Mouse (Mus musculus) G1E (cell line): ENCODE data around the gene Zcwpw1. TPM values are rescaled to one million over a fixed set of nuclear protein-coding genes. Genes with fewer than 3 reads are reported as not detected.
A peak's percentile ranks its signal among the peaks of the same experiment; 100 is the strongest.

Experiments
- ATAC-seq: 2 replicates; pipeline ENCODE4 v1.8.0; 2016; ENCODE audit warnings: mild to moderate bottlenecking; ENCODE audit not compliant: insufficient number of reproducible peaks, poor library complexity, low FRiP score, severe bottlenecking; ENCODE audit errors: extremely low read depth
- DNase-seq: peaks from one replicate; pipeline ENCODE4 v3.0.0; 2012; ENCODE audit warnings: low spot score
- H3K27me3 ChIP-seq: 2 replicates; pipeline ENCODE4 v1.6.1; 2012; ENCODE audit warnings: mild to moderate bottlenecking, low read length, inconsistent platforms; ENCODE audit not compliant: insufficient read depth
- H3K36me3 ChIP-seq: replicated peaks from 2 replicates; pipeline ENCODE3; 2012; ENCODE audit warnings: mild to moderate bottlenecking, inconsistent platforms
- H3K4me1 ChIP-seq: 2 replicates; pipeline ENCODE4 v1.6.1; 2012; ENCODE audit warnings: low read depth, low read length, inconsistent platforms, mixed read lengths; ENCODE audit not compliant: insufficient read depth
- H3K4me3 ChIP-seq: 2 replicates; pipeline ENCODE4 v1.5.1; 2012; ENCODE audit warnings: low read depth, mild to moderate bottlenecking, inconsistent platforms, low read length, moderate library complexity, mixed read lengths
- H3K9me3 ChIP-seq: replicated peaks from 2 replicates; pipeline ENCODE4 v1.6.1; 2012; ENCODE audit warnings: inconsistent platforms
- CTCF ChIP-seq: IDR thresholded peaks from 2 replicates; pipeline ENCODE4 v1.5.1; 2012; ENCODE audit warnings: low read depth, low read length, inconsistent platforms, mixed read lengths
- GATA1 ChIP-seq: IDR thresholded peaks from 2 replicates; pipeline ENCODE4 v1.6.1; 2012; ENCODE audit warnings: borderline replicate concordance, low read length, inconsistent platforms, mixed read lengths
- GATA2 ChIP-seq: IDR thresholded peaks from 2 replicates; pipeline ENCODE4 v1.6.1; 2012; ENCODE audit warnings: low read depth, low read length, inconsistent platforms, borderline replicate concordance
- POLR2AphosphoS5 ChIP-seq: IDR thresholded peaks from 2 replicates; pipeline ENCODE4 v1.6.1; 2012; ENCODE audit warnings: low read depth, low read length, inconsistent platforms; ENCODE audit not compliant: insufficient replicate concordance
- TAL1 ChIP-seq: conservative IDR thresholded peaks from 2 replicates; pipeline ENCODE4 v1.6.1; 2012; ENCODE audit warnings: low read depth, low read length, inconsistent platforms, mixed read lengths
- polyA plus RNA-seq: library from polyadenylated mRNA; stranded (reverse); fragments of >175 nt; gene quantifications from 2 replicates; pipeline ENCODE4 v1.2.3, GENCODE M21; 2012
- total RNA-seq, 2 experiments: library from RNA; stranded (forward) in 1 of 2; stranded (reverse) in 1 of 2; fragments of 200-1000 nt in 1 of 2; fragments of >200 nt in 1 of 2; fragmentation: Nextera tagmentation in 1 of 2; gene quantifications; 2 replicates each; pipeline ENCODE4 v1.2.3; 2014 to 2017

The Zcwpw1 gene
- total and polyA plus RNA-seq, 3 experiments: 0.34 to 12.9 (median 8.4) TPM

DNA sequence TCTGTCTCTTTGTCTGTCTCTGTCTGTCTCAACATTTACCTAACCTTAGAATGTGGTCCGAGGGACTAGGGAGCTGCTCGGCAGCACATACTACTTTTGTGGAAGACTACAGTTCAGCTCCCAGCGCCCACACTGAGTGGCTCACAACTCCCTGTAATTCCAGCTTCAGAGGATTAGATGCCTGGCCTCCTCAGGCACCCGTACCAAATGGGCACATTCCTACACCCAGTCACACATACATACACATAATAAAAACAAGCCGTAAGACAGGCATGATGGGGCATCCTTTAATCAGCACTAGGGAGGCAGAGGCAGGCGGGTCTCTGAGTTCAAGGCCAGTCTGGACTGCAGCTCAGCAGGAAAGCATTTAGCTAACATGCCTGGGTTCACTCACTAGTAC is 44.8 kb upstream of the Zcwpw1 start:
- peaks cover 70% of the 10 kb centered on the region for H3K4me1 ChIP-seq

GRCm38 (mm10) chr5:137744197-137744596 is 43.4 kb upstream of the Zcwpw1 start:
- H3K9me3 ChIP-seq: no peaks in the 10 kb centered on the region
- peaks cover 69% of the 10 kb centered on the region for H3K4me1 ChIP-seq
- DNase-seq (no peak), ATAC-seq (no peak)
- no peak overlapping the region for H3K4me3 ChIP-seq
- no peaks in the 10 kb centered on the region for H3K27me3 ChIP-seq
- H3K36me3 ChIP-seq: peaks cover 19% of the 10 kb centered on the region
- TF ChIP-seq CTCF: no peak
- no peak for TF ChIP-seq TAL1
- no peak for TF ChIP-seq GATA2
- no peak for TF ChIP-seq POLR2AphosphoS5
- TF ChIP-seq GATA1: no peak

More for the DNA sequence above, 44.8 kb upstream of the Zcwpw1 start:
- DNase-seq (no peak), ATAC-seq (no peak)
- Histone ChIP-seq H3K4me3 (no peak overlapping the region), H3K36me3 (peaks cover 8% of the 10 kb centered on the region), H3K27me3 (peaks cover 2% of the 10 kb centered on the region; the same call in 1 of the 2 replicates), H3K9me3 (no peaks in the 10 kb centered on the region)
- TF ChIP-seq POLR2AphosphoS5 (no peak), TAL1 (no peak), GATA2 (no peak), CTCF (no peak), GATA1 (no peak)

GRCm38 (mm10) chr5:137745214-137746171 is 42.1 kb upstream of the Zcwpw1 start, which contains the start of gene Tsc22d4:
Gene Tsc22d4 (plus strand): TSS chr5:137745730.
- Histone ChIP-seq H3K4me3 (peak within 1 kb of the TSS; percentile 88), H3K36me3 (peaks cover 29% of the 10 kb centered on the region), H3K4me1 (peaks cover 66% of the 10 kb centered on the region), H3K27me3 (no peaks in the 10 kb centered on the region), H3K9me3 (no peaks in the 10 kb centered on the region)
- TF ChIP-seq GATA2: no peak
- TF ChIP-seq TAL1: no peak
- TF ChIP-seq CTCF: no peak
- no peak for TF ChIP-seq GATA1
- TF ChIP-seq POLR2AphosphoS5: no peak
- ATAC-seq (peak; percentile 70), DNase-seq (peak; percentile 86)

- Histone ChIP-seq H3K27me3 (no peaks in the 10 kb centered on the region), H3K36me3 (peaks cover 38% of the 10 kb centered on the region), H3K9me3 (no peaks in the 10 kb centered on the region), H3K4me1 (peaks cover 66% of the 10 kb centered on the region), H3K4me3 (peak overlapping the region; percentile 88)
- peak; percentile 80 for DNase-seq
- TF ChIP-seq GATA1 (no peak), CTCF (no peak), TAL1 (no peak), POLR2AphosphoS5 (no peak), GATA2 (no peak)
- peak; percentile 29 for ATAC-seq
Observed at GRCm38 (mm10) chr5:137746282-137746850, 41.2 kb upstream of the Zcwpw1 start.

DNA sequence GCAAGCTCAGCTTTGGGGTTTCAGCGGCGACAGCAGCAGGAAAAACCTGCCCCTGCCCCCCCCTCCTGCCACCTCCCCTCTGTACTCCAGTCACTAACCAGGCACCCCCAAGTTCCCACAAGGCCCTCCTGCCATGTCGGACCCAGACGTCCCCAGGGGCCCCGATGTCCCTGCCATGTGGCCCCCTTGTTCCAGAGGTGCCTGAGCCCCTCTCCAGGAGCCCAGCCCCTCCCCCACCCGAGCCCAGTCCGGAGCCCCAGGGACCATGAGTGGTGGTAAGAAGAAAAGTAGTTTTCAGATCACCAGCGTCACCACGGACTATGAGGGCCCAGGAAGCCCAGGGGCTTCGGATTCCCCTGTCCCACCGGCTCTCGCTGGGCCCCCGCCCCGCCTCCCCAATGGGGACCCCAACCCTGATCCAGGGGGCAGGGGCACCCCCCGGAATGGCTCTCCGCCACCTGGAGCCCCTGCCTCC is 40.7 kb upstream of the Zcwpw1 start:
- peaks cover 43% of the 10 kb centered on the region for H3K36me3 ChIP-seq
- H3K4me3 ChIP-seq: peak overlapping the region; percentile 88
- peaks cover 66% of the 10 kb centered on the region for H3K4me1 ChIP-seq
- TF ChIP-seq CTCF (no peak), GATA2 (no peak), TAL1 (no peak), GATA1 (no peak), POLR2AphosphoS5 (no peak)
- ATAC-seq: no peak
- no peaks in the 10 kb centered on the region for H3K9me3 ChIP-seq
- H3K27me3 ChIP-seq: no peaks in the 10 kb centered on the region
- DNase-seq: no peak

GRCm38 (mm10) chr5:137747326-137747961 is 40.2 kb upstream of the Zcwpw1 start:
- DNase-seq (peak; percentile 59), ATAC-seq (no peak; the same call in 1 of the 2 replicates)
- TF ChIP-seq GATA1: no peak
- TF ChIP-seq GATA2: no peak
- TF ChIP-seq POLR2AphosphoS5: no peak
- no peak for TF ChIP-seq CTCF
- no peak; the same call in 1 of the 2 replicates for TF ChIP-seq TAL1
- Histone ChIP-seq H3K36me3 (peaks cover 49% of the 10 kb centered on the region), H3K9me3 (no peaks in the 10 kb centered on the region), H3K27me3 (no peaks in the 10 kb centered on the region), H3K4me3 (peak overlapping the region; percentile 88), H3K4me1 (peaks cover 68% of the 10 kb centered on the region)
